Mouse (Mus musculus) T-helper 2 cell (primary cell): ENCODE measurements around the gene Hoxa3.

Source experiments
- in situ Hi-C: fragments of 300-600 bp; cut with MboI, MseI; formaldehyde crosslinking; loops from one replicate; pipeline ENCODE4 v1.15.1; 2025; ENCODE audit warnings: high pct_unique_total_duplicates

Gene Hoxa3

GRCm38 (mm10) chr6:52208072-52208867 is 4.9 kb downstream of the Hoxa3 start, which contains the start of gene Hoxa6:
Gene Hoxa6 (minus strand): TSS chr6:52208722.
- in situ Hi-C loops, result no loop called here

GRCm38 (mm10) chr6:52207684-52207976 is 5.5 kb downstream of the Hoxa3 start:
- in situ Hi-C loops, result no loop called here

GRCm38 (mm10) chr6:52206882-52207683 is 6.1 kb downstream of the Hoxa3 start:
- in situ Hi-C loops, result no loop called here

- in situ Hi-C loops, result no loop called here
Observed at GRCm38 (mm10) chr6:52205638-52206621, 7.2 kb downstream of the Hoxa3 start.

GRCm38 (mm10) chr6:52205221-52205620 is 7.9 kb downstream of the Hoxa3 start:
- in situ Hi-C loops, result no loop called here

GRCm38 (mm10) chr6:52204050-52204752 is 8.9 kb downstream of the Hoxa3 start, which contains the start of gene Hoxa5:
Gene Hoxa5 (minus strand): TSS chr6:52204587.
- in situ Hi-C loops, result no loop called here

GRCm38 (mm10) chr6:52203371-52204049 is 9.6 kb downstream of the Hoxa3 start:
- in situ Hi-C loops, result no loop called here

- in situ Hi-C loops, result no loop called here
Observed at GRCm38 (mm10) chr6:52203121-52203370, 10.1 kb downstream of the Hoxa3 start.

- in situ Hi-C loops, result no loop called here
Observed at GRCm38 (mm10) chr6:52202362-52203120, 10.6 kb downstream of the Hoxa3 start.

GRCm38 (mm10) chr6:52201269-52201668 is 11.9 kb downstream of the Hoxa3 start:
- in situ Hi-C loops, result no loop called here

- in situ Hi-C loops, result no loop called here
Observed at GRCm38 (mm10) chr6:52200751-52201250, 12.3 kb downstream of the Hoxa3 start.

- in situ Hi-C loops, result no loop called here
Observed at GRCm38 (mm10) chr6:52200073-52200750, 12.9 kb downstream of the Hoxa3 start.

GRCm38 (mm10) chr6:52197271-52197670 is 15.9 kb downstream of the Hoxa3 start:
- in situ Hi-C loops, result no loop called here

GRCm38 (mm10) chr6:52196811-52197210 is 16.3 kb downstream of the Hoxa3 start:
- in situ Hi-C loops, result no loop called here

- in situ Hi-C loops, result no loop called here
Observed at GRCm38 (mm10) chr6:52194690-52195089, 18.4 kb downstream of the Hoxa3 start.

- in situ Hi-C loops, result no loop called here
Observed at GRCm38 (mm10) chr6:52191860-52192550, 21.1 kb downstream of the Hoxa3 start.

GRCm38 (mm10) chr6:52190906-52191810 is 22.0 kb downstream of the Hoxa3 start, which contains the start of gene Hoxa4:
Gene Hoxa4 (minus strand): TSS chr6:52191753.
- in situ Hi-C loops, result no loop called here
